Mouse (Mus musculus) CH12.LX (cell line): Measurements from ENCODE around the gene Plekhh3.

Source experiments
- CTCF ChIP-seq, 2 experiments: IDR thresholded peaks in 1 of 2; conservative IDR thresholded peaks in 1 of 2; 2 replicates each; pipeline ENCODE4 v1.5.1; 2011 to 2012; ENCODE audit warnings: low read depth in 2 of 2, low read length in 2 of 2, improper control_type of control experiment in 1 of 2, inconsistent platforms in 1 of 2, mild to moderate bottlenecking in 1 of 2, moderate library complexity in 1 of 2
- EP300 ChIP-seq: IDR thresholded peaks from 2 replicates; pipeline ENCODE4 v1.6.1; 2011; ENCODE audit warnings: low read length, improper control_type of control experiment
- MAX ChIP-seq: IDR thresholded peaks from 2 replicates; pipeline ENCODE4 v1.6.1; 2011; ENCODE audit warnings: low read length, improper control_type of control experiment
- POLR2A ChIP-seq: IDR thresholded peaks from 2 replicates; pipeline ENCODE4 v1.6.1; 2011; ENCODE audit warnings: low read depth, mild to moderate bottlenecking, improper control_type of control experiment, low read length
- RCOR1 ChIP-seq: conservative IDR thresholded peaks from 2 replicates; pipeline ENCODE4 v1.6.1; 2012; ENCODE audit warnings: low read depth, mild to moderate bottlenecking, inconsistent platforms, low read length, improper control_type of control experiment
- USF1 ChIP-seq: IDR thresholded peaks from 2 replicates; pipeline ENCODE4 v1.6.1; 2014; ENCODE audit warnings: low read depth, mild to moderate bottlenecking, inconsistent platforms, low read length, improper control_type of control experiment
- ZKSCAN1 ChIP-seq: IDR thresholded peaks from 2 replicates; pipeline ENCODE4 v1.6.1; 2012; ENCODE audit warnings: low read depth, inconsistent platforms, low read length, improper control_type of control experiment, borderline replicate concordance
- ZMIZ1 ChIP-seq: IDR thresholded peaks from 2 replicates; pipeline ENCODE4 v1.6.1; 2012; ENCODE audit warnings: low read depth, mild to moderate bottlenecking, inconsistent platforms, low read length, improper control_type of control experiment
- ZNF384 ChIP-seq: IDR thresholded peaks from 2 replicates; pipeline ENCODE4 v1.6.1; 2012; ENCODE audit warnings: low read depth, low read length, improper control_type of control experiment, inconsistent platforms

DNA sequence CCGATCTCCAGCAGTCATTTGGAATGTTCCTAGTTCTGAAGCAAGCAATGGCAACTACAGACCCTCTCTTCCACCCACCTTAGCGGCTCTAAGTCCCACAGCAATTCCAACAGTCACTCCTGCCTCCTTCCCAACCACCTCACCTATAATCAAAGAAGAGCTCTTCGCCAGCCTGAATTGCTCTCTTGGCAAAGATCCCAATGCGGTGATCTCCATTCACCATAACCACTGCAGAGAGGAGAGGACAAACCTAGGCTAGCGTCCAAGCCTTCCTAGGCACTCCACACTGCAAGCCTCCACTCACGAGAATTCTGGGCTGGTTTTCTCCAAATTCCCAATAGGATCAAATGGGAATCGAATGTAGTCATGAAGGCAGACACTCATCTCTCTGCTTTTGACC is 21.9 kb upstream of the Plekhh3 start:
- TF ChIP-seq POLR2A (no peak), CTCF (conservative IDR thresholded peaks at IDR 0.05 in 1 of 2, IDR thresholded peaks at IDR 0.05 in 1 of 2; ENCODE audit: low read depth in 2 of 2, low read length in 2 of 2) (no peak), EP300 (no peak), ZKSCAN1 (no peak), MAX (no peak), RCOR1 (no peak), USF1 (no peak), ZNF384 (no peak), ZMIZ1 (no peak)
